Mouse (Mus musculus) lung, postnatal 0 days (tissue): ENCODE data around the gene S1pr3. TPM values are rescaled to one million over a fixed set of nuclear protein-coding genes. Genes with fewer than 3 reads are reported as not detected.
A peak's percentile ranks its signal among the peaks of the same experiment; 100 is the strongest.

Experiments
- ATAC-seq: fragments of 200-750 bp; cut with Nextera tagmentation; 2 replicates; pipeline ENCODE4 v1.8.0; 2017; ENCODE audit warnings: moderate library complexity
- DNase-seq: peaks from one replicate; pipeline ENCODE4 v3.0.0-alpha.2; 2016; ENCODE audit warnings: low spot score
- H3K27ac ChIP-seq: fragments of 300-500 bp; sonication (generic); 2 replicates; pipeline ENCODE4 v1.5.1; 2014; ENCODE audit warnings: antibody characterized with exemption, mild to moderate bottlenecking, low read length, mixed read lengths
- H3K27me3 ChIP-seq: fragments of 300-500 bp; sonication (generic); replicated peaks from 2 replicates; pipeline ENCODE4 v1.6.1; 2014; ENCODE audit warnings: low read length, mixed read lengths; ENCODE audit not compliant: insufficient read depth
- H3K36me3 ChIP-seq: fragments of 300-500 bp; sonication (generic); 2 replicates; pipeline ENCODE4 v1.6.1; 2014; ENCODE audit warnings: low read length, mixed read lengths; ENCODE audit not compliant: insufficient read depth
- H3K4me1 ChIP-seq: fragments of 300-500 bp; sonication (generic); 2 replicates; pipeline ENCODE4 v1.6.1; 2014; ENCODE audit warnings: antibody characterized with exemption, low read depth, low read length, mixed read lengths; ENCODE audit not compliant: insufficient read depth
- H3K4me2 ChIP-seq: fragments of 300-500 bp; sonication (generic); replicated peaks from 2 replicates; pipeline ENCODE4 v1.6.1; 2014; ENCODE audit warnings: low read depth, mild to moderate bottlenecking, low read length, moderate library complexity, mixed read lengths
- H3K4me3 ChIP-seq: fragments of 300-500 bp; sonication (generic); 2 replicates; pipeline ENCODE4 v1.5.1; 2014; ENCODE audit warnings: low read depth, low read length
- H3K9ac ChIP-seq: fragments of 300-500 bp; sonication (generic); replicated peaks from 2 replicates; pipeline ENCODE4 v1.6.1; 2014; ENCODE audit warnings: low read depth, mild to moderate bottlenecking
- H3K9me3 ChIP-seq: fragments of 300-500 bp; sonication (generic); 2 replicates; pipeline ENCODE4 v1.6.1; 2016; ENCODE audit warnings: low read length, mixed read lengths
- CTCF ChIP-seq: IDR thresholded peaks from 2 replicates; pipeline ENCODE4 v1.5.1; 2016; ENCODE audit warnings: antibody characterized with exemption, mild to moderate bottlenecking
- EP300 ChIP-seq: IDR thresholded peaks from 2 replicates; pipeline ENCODE4 v1.6.1; 2016; ENCODE audit warnings: antibody characterized with exemption, mild to moderate bottlenecking, control low read depth
- WGBS: fragments of 180-500 bp; shearing (Covaris S2); extraction: QIAGEN DNeasy Blood & Tissue Kit; methylation state at CpG from one replicate; pipeline ENCODE4 v1.1.7; 2014; 5-methylcytosine and 5-hydroxymethylcytosine counted together
- polyA plus RNA-seq: library from polyadenylated mRNA; unstranded; fragments of >200 nt; fragmentation: Nextera tagmentation; extraction: Ambion mirVana; gene quantifications from 2 replicates; pipeline ENCODE4 v1.2.1, GENCODE M21; 2015

Gene S1pr3
- polyA plus RNA-seq, 1 experiment from 2014 or later = 44.5 TPM

DNA sequence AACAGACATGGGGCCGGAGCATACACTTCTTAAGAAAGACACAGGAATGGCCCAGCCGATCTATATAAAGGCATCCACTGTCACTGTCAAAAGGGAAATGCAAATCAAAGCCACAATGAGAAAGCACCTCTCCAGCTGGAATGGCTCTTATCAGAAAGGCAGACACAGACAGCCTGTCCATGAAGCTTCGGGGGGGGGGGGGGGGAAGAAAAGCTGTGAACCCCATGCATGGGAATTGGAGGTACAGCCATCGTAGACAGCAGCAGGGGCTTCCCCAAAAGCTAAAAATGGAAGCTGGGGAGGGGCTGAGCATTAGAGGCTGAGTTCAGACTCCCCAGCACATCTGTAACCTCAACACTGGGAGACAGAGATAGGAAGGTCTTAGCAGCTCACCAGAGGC, 20.5 kb upstream of the S1pr3 start:
- ATAC-seq (no peak), DNase-seq (no peak)
- Histone ChIP-seq H3K4me3 (no peak overlapping the region), H3K9ac (no peak overlapping the region), H3K27ac (no peak overlapping the region), H3K27me3 (no peaks in the 10 kb centered on the region), H3K9me3 (no peaks in the 10 kb centered on the region), H3K4me1 (no peaks in the 10 kb centered on the region), H3K36me3 (no peaks in the 10 kb centered on the region), H3K4me2 (no peak overlapping the region)
- TF ChIP-seq CTCF = no peak
- TF ChIP-seq EP300 = no peak
- 32% methylated on average over 4 of the region's 4 CpGs for WGBS

DNA sequence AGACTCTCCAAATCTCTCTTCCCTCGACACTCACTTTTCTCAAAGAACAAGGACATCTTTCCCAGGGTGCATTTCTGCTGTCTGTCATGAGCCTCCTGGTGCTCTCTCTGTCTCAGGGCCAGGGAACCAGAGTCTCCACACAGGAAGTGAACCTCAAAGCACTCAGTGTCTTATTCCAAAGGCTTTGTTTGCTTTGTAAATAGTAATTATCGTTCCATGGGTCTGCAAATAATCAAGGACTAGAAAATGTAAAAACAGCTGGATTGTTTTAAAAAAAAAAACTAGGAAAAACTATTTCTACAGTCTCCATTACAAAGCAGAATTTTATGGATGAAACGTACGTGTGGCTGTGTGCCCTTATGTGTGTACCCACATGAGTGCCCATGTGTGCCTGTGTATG, 18.0 kb upstream of the S1pr3 start:
- no peak for DNase-seq
- WGBS = 37% methylated on average over 4 of the region's 4 CpGs
- Histone ChIP-seq H3K27ac (no peak overlapping the region), H3K9me3 (no peaks in the 10 kb centered on the region), H3K4me1 (no peaks in the 10 kb centered on the region), H3K36me3 (no peaks in the 10 kb centered on the region), H3K9ac (no peak overlapping the region), H3K4me2 (no peak overlapping the region), H3K4me3 (no peak overlapping the region), H3K27me3 (no peaks in the 10 kb centered on the region)
- TF ChIP-seq EP300 = no peak
- no peak for TF ChIP-seq CTCF
- ATAC-seq = no peak

GRCm38 (mm10) chr13:51391359-51391916, 17.0 kb upstream of the S1pr3 start:
- Histone ChIP-seq H3K4me2 (no peak overlapping the region), H3K9me3 (no peaks in the 10 kb centered on the region), H3K4me1 (no peaks in the 10 kb centered on the region), H3K36me3 (no peaks in the 10 kb centered on the region), H3K27me3 (no peaks in the 10 kb centered on the region), H3K27ac (no peak overlapping the region), H3K4me3 (no peak overlapping the region), H3K9ac (no peak overlapping the region)
- TF ChIP-seq CTCF = no peak
- no peak for TF ChIP-seq EP300
- WGBS = 85% methylated on average over 6 of the region's 6 CpGs
- no peak for DNase-seq
- no peak for ATAC-seq

GRCm38 (mm10) chr13:51392256-51392655, 16.2 kb upstream of the S1pr3 start:
- no peaks in the 10 kb centered on the region for H3K9me3 ChIP-seq
- TF ChIP-seq CTCF (no peak), EP300 (no peak)
- ATAC-seq = no peak
- no peak overlapping the region for H3K4me3 ChIP-seq
- no peak for DNase-seq
- H3K36me3 ChIP-seq = no peaks in the 10 kb centered on the region
- no peak overlapping the region for H3K27ac ChIP-seq
- no peak overlapping the region for H3K4me2 ChIP-seq
- no peak overlapping the region for H3K9ac ChIP-seq
- WGBS = 55% methylated on average over 1 of the region's 1 CpGs
- H3K4me1 ChIP-seq = no peaks in the 10 kb centered on the region
- H3K27me3 ChIP-seq = no peaks in the 10 kb centered on the region

DNA sequence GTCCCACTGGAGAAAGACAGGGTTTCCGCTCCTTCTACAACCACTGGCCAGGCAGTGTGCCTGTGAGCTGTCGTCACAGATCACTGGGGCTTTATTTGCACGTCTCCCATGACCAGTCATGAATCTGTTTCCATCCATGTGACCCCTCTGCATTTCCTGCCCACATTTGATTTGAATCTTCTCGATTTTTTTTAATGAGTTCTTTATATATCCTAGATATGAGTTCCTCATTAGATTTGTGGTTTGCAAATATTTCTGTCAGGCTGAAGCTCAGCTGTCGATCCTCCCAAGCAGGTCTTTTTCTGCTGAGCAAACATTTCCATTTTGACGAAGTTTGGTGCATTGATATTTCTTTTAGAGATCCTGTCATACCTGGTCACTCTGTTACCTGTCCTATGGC, 10.6 kb upstream of the S1pr3 start:
- H3K9ac ChIP-seq = no peak overlapping the region
- DNase-seq (no peak), ATAC-seq (no peak)
- WGBS = 62% methylated on average over 6 of the region's 6 CpGs
- no peak overlapping the region for H3K4me2 ChIP-seq
- H3K27me3 ChIP-seq = no peaks in the 10 kb centered on the region
- no peak overlapping the region for H3K4me3 ChIP-seq
- no peak overlapping the region for H3K27ac ChIP-seq
- no peaks in the 10 kb centered on the region for H3K4me1 ChIP-seq
- no peaks in the 10 kb centered on the region for H3K36me3 ChIP-seq
- TF ChIP-seq CTCF = no peak
- TF ChIP-seq EP300 = no peak
- no peaks in the 10 kb centered on the region for H3K9me3 ChIP-seq

DNA sequence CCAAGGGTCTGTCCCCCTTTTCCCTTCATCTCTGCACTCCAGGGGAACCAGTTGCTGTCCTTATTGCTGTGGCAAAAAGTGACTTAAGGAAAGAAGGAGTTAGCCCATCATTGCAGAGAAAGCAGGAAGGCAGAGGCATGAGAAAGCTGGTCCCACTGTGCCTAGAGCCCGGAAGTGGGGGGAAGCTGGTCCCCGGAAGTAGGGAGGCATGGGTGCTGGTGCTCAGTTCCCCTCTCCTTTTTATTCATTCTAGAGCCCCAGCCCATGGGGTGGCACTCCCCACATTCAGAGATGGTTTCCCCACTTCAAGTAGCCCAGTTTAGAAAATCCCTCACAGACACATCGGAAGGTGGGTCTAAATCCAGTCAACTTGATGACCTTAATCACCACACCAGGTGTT, 8.9 kb upstream of the S1pr3 start:
- Histone ChIP-seq H3K36me3 (no peaks in the 10 kb centered on the region), H3K4me2 (no peak overlapping the region), H3K4me3 (no peak overlapping the region), H3K27ac (no peak overlapping the region), H3K4me1 (no peaks in the 10 kb centered on the region), H3K9ac (no peak overlapping the region), H3K9me3 (no peaks in the 10 kb centered on the region), H3K27me3 (no peaks in the 10 kb centered on the region)
- ATAC-seq (no peak), DNase-seq (no peak)
- TF ChIP-seq CTCF (no peak), EP300 (no peak)
- 89% methylated on average over 3 of the region's 3 CpGs for WGBS

- Histone ChIP-seq H3K36me3 (no peaks in the 10 kb centered on the region), H3K9me3 (no peaks in the 10 kb centered on the region), H3K4me2 (peak overlapping the region; percentile 57), H3K27ac (no peak overlapping the region), H3K4me3 (peak overlapping the region; percentile 20), H3K9ac (no peak overlapping the region), H3K4me1 (no peaks in the 10 kb centered on the region), H3K27me3 (no peaks in the 10 kb centered on the region)
- TF ChIP-seq CTCF (peak; percentile 13; the same call in 1 of the 2 replicates), EP300 (no peak)
- WGBS = 29% methylated on average over 14 of the region's 14 CpGs
- no peak for ATAC-seq
- DNase-seq = no peak
Observed at GRCm38 (mm10) chr13:51400186-51400719, 8.2 kb upstream of the S1pr3 start.
